Mouse (Mus musculus) heart, postnatal 0 days (tissue): ENCODE measurements at regions not wholly inside any gene's neighbourhood (a gene's known extent, or its start where the extent isn't known, plus 50 kb on each side); places are given as distances from the start of the nearest gene placed in this dataset.
A peak's percentile ranks its signal among the peaks of the same experiment; 100 is the strongest.

Experiments used
- ATAC-seq: fragments of 200-750 bp; cut with Nextera tagmentation; 2 replicates; pipeline ENCODE4 v1.8.0; 2017; ENCODE audit warnings: low read depth, moderate number of reproducible peaks, moderate library complexity; ENCODE audit not compliant: insufficient read depth
- DNase-seq: peaks from one replicate; pipeline ENCODE4 v3.0.0-alpha.2; 2016; ENCODE audit warnings: low spot score
- H3K27ac ChIP-seq: fragments of 300-500 bp; sonication (generic); 2 replicates; pipeline ENCODE4 v1.5.1; 2014; ENCODE audit warnings: low read depth, mild to moderate bottlenecking
- H3K27me3 ChIP-seq: fragments of 300-500 bp; sonication (generic); 2 replicates; pipeline ENCODE4 v1.6.1; 2014; ENCODE audit warnings: low read length, mixed read lengths; ENCODE audit not compliant: control insufficient read depth, insufficient read depth
- H3K36me3 ChIP-seq: fragments of 300-500 bp; sonication (generic); replicated peaks from 2 replicates; pipeline ENCODE4 v1.6.1; 2014; ENCODE audit warnings: low read length, mixed read lengths; ENCODE audit not compliant: control insufficient read depth, insufficient read depth
- H3K4me1 ChIP-seq: fragments of 300-500 bp; sonication (generic); 2 replicates; pipeline ENCODE4 v1.6.1; 2014; ENCODE audit warnings: antibody characterized with exemption; ENCODE audit not compliant: control insufficient read depth, insufficient read depth
- H3K4me2 ChIP-seq: fragments of 300-500 bp; sonication (generic); 2 replicates; pipeline ENCODE4 v1.6.1; 2014; ENCODE audit warnings: low read depth, mild to moderate bottlenecking, low read length, moderate library complexity
- H3K4me3 ChIP-seq: fragments of 300-500 bp; sonication (generic); 2 replicates; pipeline ENCODE4 v1.5.1; 2014; ENCODE audit warnings: low read depth, low read length
- H3K9ac ChIP-seq: fragments of 300-500 bp; sonication (generic); replicated peaks from 2 replicates; pipeline ENCODE4 v1.6.1; 2014; ENCODE audit warnings: low read depth, low read length, mixed read lengths
- H3K9me3 ChIP-seq: fragments of 300-500 bp; sonication (generic); replicated peaks from 2 replicates; pipeline ENCODE4 v1.6.1; 2016; ENCODE audit warnings: low read length; ENCODE audit not compliant: control insufficient read depth
- CTCF ChIP-seq: IDR thresholded peaks from 2 replicates; pipeline ENCODE4 v1.5.1; 2016; ENCODE audit warnings: antibody characterized with exemption, control low read depth, low read depth
- EP300 ChIP-seq: IDR thresholded peaks from 2 replicates; pipeline ENCODE4 v1.6.1; 2016; ENCODE audit warnings: antibody characterized with exemption, low read depth
- WGBS: fragments of 180-500 bp; shearing (Covaris S2); extraction: QIAGEN DNeasy Blood & Tissue Kit; methylation state at CpG from one replicate; pipeline ENCODE4 v1.1.7; 2014; 5-methylcytosine and 5-hydroxymethylcytosine counted together

DNA sequence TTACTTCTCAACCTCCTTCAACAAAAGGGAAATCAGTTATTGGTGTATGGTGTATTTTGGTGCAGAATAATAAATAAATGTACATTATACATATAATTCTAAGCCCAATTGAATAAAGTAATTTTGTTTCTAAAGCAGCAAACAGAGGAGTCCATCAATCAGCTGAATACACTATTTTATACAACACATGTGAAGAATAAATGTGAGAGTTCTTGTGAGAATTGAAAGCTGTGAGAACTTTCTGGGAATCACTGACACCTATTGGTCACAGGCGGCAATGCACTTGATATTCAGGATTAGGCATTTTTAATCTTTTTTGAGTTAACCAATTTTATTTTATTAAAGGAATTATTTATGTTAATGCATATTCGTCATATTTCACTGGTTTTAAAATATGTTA is 623.3 kb downstream of the Ndufa4 start:
- H3K36me3 ChIP-seq = no peaks in the 10 kb centered on the region
- 0% methylated on average over 2 of the region's 2 CpGs for WGBS

DNA sequence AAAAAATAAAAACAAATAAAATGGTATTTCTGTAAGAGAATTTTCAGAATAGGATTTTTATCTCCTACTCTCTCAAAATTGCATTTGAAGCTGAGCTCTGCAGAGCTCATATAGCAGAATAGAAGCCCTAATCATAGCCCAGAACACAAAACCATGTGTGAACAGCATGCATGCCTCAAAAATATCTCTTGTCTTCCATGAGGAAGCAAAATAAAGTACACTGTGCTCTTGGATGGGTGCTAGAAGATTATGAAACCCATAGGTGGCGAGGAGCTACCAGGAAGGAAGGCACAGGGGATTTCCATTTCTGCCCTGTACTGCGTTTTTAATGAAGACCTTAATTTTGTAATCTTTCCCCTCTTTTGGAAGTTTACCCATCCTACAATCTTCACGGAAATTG is 632.1 kb downstream of the Ndufa4 start:
- H3K9ac ChIP-seq = no peak overlapping the region

More for the DNA sequence above, 623.3 kb downstream of the Ndufa4 start:
- no peak overlapping the region for H3K27ac ChIP-seq
- H3K4me3 ChIP-seq = no peak overlapping the region
- ATAC-seq = no peak
- H3K4me2 ChIP-seq = no peak overlapping the region
- no peak overlapping the region for H3K9ac ChIP-seq
- peak; percentile 44 for TF ChIP-seq CTCF
- TF ChIP-seq EP300 = no peak
- no peaks in the 10 kb centered on the region for H3K4me1 ChIP-seq
- no peaks in the 10 kb centered on the region for H3K27me3 ChIP-seq
- no peaks in the 10 kb centered on the region for H3K9me3 ChIP-seq
- no peak for DNase-seq

More for the DNA sequence above, 632.1 kb downstream of the Ndufa4 start:
- no peak overlapping the region for H3K4me2 ChIP-seq
- DNase-seq = no peak
- H3K9me3 ChIP-seq = no peaks in the 10 kb centered on the region
- no peaks in the 10 kb centered on the region for H3K27me3 ChIP-seq
- no peaks in the 10 kb centered on the region for H3K4me1 ChIP-seq
- 66% methylated on average over 3 of the region's 3 CpGs for WGBS
- ATAC-seq = no peak
- no peak overlapping the region for H3K4me3 ChIP-seq
- H3K36me3 ChIP-seq = no peaks in the 10 kb centered on the region
- H3K27ac ChIP-seq = no peak overlapping the region
- TF ChIP-seq EP300 (no peak), CTCF (no peak)
